Mouse (Mus musculus) neural tube, embryonic 14.5 days (tissue): ENCODE results near the gene Gpr84. TPM values are rescaled to one million over a fixed set of nuclear protein-coding genes. Genes with fewer than 3 reads are reported as not detected.
A peak's percentile ranks its signal among the peaks of the same experiment; 100 is the strongest.

Experiments
- ATAC-seq: fragments of 200-750 bp; cut with Nextera tagmentation; 2 replicates; pipeline ENCODE4 v1.8.0; 2017; ENCODE audit warnings: low read depth, mild to moderate bottlenecking, moderate TSS enrichment, moderate library complexity
- H3K27ac ChIP-seq: fragments of 300-500 bp; sonication (generic); 2 replicates; pipeline ENCODE4 v1.5.1; 2014; ENCODE audit warnings: low read depth, mild to moderate bottlenecking, control low read depth, low read length, moderate library complexity, mixed read lengths
- H3K27me3 ChIP-seq: fragments of 300-500 bp; sonication (generic); 2 replicates; pipeline ENCODE4 v1.6.1; 2014; ENCODE audit warnings: low read length; ENCODE audit not compliant: control insufficient read depth, insufficient read depth
- H3K36me3 ChIP-seq: fragments of 300-500 bp; sonication (generic); 2 replicates; pipeline ENCODE4 v1.6.1; 2014; ENCODE audit warnings: low read length, mixed read lengths; ENCODE audit not compliant: control insufficient read depth, insufficient read depth
- H3K4me1 ChIP-seq: fragments of 300-500 bp; sonication (generic); 2 replicates; pipeline ENCODE4 v1.6.1; 2014; ENCODE audit warnings: low read length; ENCODE audit not compliant: control insufficient read depth, insufficient read depth
- H3K4me2 ChIP-seq: fragments of 300-500 bp; sonication (generic); 2 replicates; pipeline ENCODE4 v1.6.1; 2014; ENCODE audit warnings: mild to moderate bottlenecking, low read depth, low read length, control low read depth
- H3K4me3 ChIP-seq: fragments of 300-500 bp; sonication (generic); 2 replicates; pipeline ENCODE4 v1.5.1; 2014; ENCODE audit warnings: low read depth, low read length, control low read depth, mixed read lengths
- H3K9ac ChIP-seq: fragments of 300-500 bp; sonication (generic); replicated peaks from 2 replicates; pipeline ENCODE4 v1.6.1; 2014; ENCODE audit warnings: low read depth, mild to moderate bottlenecking, control low read depth, low read length, mixed read lengths
- H3K9me3 ChIP-seq: fragments of 300-500 bp; sonication (generic); 2 replicates; pipeline ENCODE4 v1.6.1; 2016; ENCODE audit warnings: low read length; ENCODE audit not compliant: control insufficient read depth
- WGBS: fragments of 180-500 bp; shearing (Covaris S2); extraction: QIAGEN DNeasy Blood & Tissue Kit; methylation state at CpG from one replicate; pipeline ENCODE4 v1.1.7; 2014; 5-methylcytosine and 5-hydroxymethylcytosine counted together
- polyA plus RNA-seq: library from polyadenylated mRNA; unstranded; fragments of >200 nt; fragmentation: Nextera tagmentation; extraction: Ambion mirVana; gene quantifications from 2 replicates; pipeline ENCODE4 v1.2.1, GENCODE M21; 2014

Gpr84 gene
- polyA plus RNA-seq, 1 experiment from 2014 or later, result 0.35 TPM

GRCm38 (mm10) chr15:103339961-103340337, 29.5 kb upstream of the Gpr84 start, which contains the start of gene Zfp385a:
TSS of gene Zfp385a (minus strand) at chr15:103340093.
- peak; percentile 41 for ATAC-seq
- Histone ChIP-seq H3K4me3 (peak within 1 kb of the TSS; percentile 56), H3K4me2 (peak within 1 kb of the TSS; percentile 70), H3K4me1 (peaks cover 7% of the 10 kb centered on the region; the same call in 1 of the 2 replicates), H3K36me3 (no peaks in the 10 kb centered on the region), H3K27ac (no peak within 1 kb of the TSS), H3K27me3 (peaks cover 5% of the 10 kb centered on the region), H3K9ac (peak within 1 kb of the TSS; percentile 57), H3K9me3 (no peaks in the 10 kb centered on the region)
- 0% methylated on average over 19 of the region's 26 CpGs for WGBS

DNA sequence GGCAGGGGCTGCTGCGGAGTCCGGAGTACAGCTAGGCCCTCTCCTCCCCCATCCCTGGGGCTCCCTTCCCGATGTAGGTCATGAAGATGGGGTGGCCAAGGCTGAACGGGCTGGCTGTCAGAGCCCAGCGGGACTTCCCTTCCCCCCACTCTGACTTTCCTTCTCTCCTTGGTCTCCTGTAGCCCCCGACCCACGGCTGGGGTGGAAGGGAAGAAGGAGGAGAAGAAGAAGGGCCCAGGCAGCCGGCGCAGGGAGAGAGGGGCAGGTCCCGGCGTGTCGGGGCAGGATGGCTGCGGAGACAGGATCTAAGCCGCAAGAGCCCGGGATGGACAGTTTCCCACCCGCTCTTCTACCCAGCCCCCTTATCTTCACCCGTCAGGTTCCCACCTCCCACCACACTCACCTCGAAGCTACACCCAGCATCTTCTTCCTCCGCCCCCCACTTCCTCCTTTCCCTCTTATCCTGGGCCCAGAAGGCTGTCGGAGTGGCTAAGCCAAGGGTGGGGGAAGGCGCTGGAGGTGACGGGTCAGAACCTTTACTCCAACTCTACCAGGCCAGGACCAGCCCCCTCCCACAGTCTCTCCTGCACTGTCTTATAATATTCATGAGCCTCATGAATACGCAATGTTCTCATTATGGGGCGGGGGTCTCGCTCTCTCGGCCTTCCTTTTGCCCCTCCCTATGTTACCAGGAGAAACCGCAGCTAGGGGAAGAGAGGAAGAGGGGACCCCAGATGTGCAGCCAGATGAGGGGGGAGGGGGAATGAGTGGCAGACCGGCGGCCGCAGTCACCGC, 29.0 kb upstream of the Gpr84 start:
- peak; percentile 38 for ATAC-seq
- no peaks in the 10 kb centered on the region for H3K9me3 ChIP-seq
- H3K9ac ChIP-seq, result peak overlapping the region; percentile 57
- peaks cover 5% of the 10 kb centered on the region for H3K27me3 ChIP-seq
- no peaks in the 10 kb centered on the region for H3K36me3 ChIP-seq
- peaks cover 7% of the 10 kb centered on the region; the same call in 1 of the 2 replicates for H3K4me1 ChIP-seq
- peak overlapping the region; percentile 70 for H3K4me2 ChIP-seq
- 2% methylated on average over 25 of the region's 31 CpGs for WGBS
- H3K4me3 ChIP-seq, result peak overlapping the region; percentile 56
- no peak overlapping the region for H3K27ac ChIP-seq

DNA sequence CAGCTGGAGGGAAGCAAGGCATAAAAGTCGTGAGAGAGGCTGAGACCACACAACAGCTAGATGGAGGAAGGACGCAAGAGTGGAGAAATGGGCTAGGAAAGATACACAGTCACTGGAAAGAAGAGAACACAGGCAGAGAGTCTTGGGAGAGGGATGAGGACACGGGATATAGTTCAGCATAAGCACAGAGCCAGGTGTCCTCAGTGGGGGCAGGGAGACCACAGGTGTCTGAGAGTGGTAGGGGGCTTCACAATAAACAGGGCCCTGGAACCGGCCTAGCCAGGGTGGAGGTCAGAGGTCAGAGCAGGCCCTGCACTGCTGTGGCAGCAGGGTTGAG, 28.4 kb upstream of the Gpr84 start:
- H3K9me3 ChIP-seq, result no peaks in the 10 kb centered on the region
- H3K27ac ChIP-seq, result no peak overlapping the region
- peak overlapping the region; percentile 70 for H3K4me2 ChIP-seq
- no peak; the same call in 1 of the 2 replicates for ATAC-seq
- H3K9ac ChIP-seq, result peak overlapping the region; percentile 57; the same call in 1 of the 2 replicates
- H3K4me3 ChIP-seq, result peak overlapping the region; percentile 56; the same call in 1 of the 2 replicates
- H3K27me3 ChIP-seq, result peaks cover 5% of the 10 kb centered on the region
- peaks cover 10% of the 10 kb centered on the region; the same call in 1 of the 2 replicates for H3K4me1 ChIP-seq
- WGBS, result 42% methylated on average over 4 of the region's 4 CpGs
- H3K36me3 ChIP-seq, result no peaks in the 10 kb centered on the region

- no peaks in the 10 kb centered on the region for H3K9me3 ChIP-seq
These were observed 26.7 kb upstream of the Gpr84 start for GRCm38 (mm10) chr15:103336996-103337667.

DNA sequence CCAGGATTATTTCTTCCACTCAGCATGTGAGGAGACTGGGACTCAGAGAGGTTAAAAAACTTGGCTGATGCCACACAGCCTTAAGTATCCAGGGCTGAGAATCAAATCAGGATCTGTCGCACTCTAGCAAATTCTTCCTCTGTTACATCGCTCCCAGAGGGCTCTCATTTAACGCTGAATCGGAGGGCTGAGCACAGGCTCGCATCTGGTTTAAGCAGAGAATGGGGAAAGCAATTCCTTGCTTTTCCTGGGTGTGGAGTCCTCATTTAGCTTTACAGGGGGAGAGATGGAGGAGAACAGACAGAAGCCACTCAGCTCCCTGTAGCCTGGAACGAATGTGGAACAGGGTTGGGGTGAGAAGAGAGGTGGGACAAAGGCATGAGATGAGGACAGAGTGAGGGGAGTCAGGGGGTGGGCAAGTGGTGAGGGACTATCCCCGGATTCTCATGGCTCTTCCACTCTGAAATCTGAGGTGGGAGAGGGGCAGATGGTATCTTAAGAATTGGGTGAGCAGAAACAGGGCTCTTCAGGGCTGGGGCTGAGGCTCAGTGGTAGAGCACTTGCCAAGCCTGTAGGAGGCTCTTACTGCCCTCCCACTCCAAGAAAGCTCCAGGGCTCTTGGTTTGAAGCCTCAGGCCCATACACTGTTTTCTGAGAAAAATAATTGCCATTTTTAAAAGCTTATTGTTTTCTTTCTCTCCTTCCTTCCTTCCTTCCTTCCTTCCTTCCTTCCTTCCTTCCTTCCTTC, 25.2 kb upstream of the Gpr84 start:
- Histone ChIP-seq H3K27ac (no peak overlapping the region), H3K9me3 (no peaks in the 10 kb centered on the region), H3K4me1 (peaks cover 10% of the 10 kb centered on the region; the same call in 1 of the 2 replicates), H3K27me3 (peaks cover 5% of the 10 kb centered on the region), H3K4me3 (no peak overlapping the region), H3K36me3 (no peaks in the 10 kb centered on the region), H3K9ac (no peak overlapping the region), H3K4me2 (no peak overlapping the region)
- no peak for ATAC-seq
- WGBS, result 20% methylated on average over 7 of the region's 7 CpGs

More at GRCm38 (mm10) chr15:103336996-103337667, 26.7 kb upstream of the Gpr84 start:
- Histone ChIP-seq H3K4me3 (no peak overlapping the region), H3K27me3 (peaks cover 5% of the 10 kb centered on the region), H3K36me3 (no peaks in the 10 kb centered on the region), H3K4me1 (peaks cover 10% of the 10 kb centered on the region; the same call in 1 of the 2 replicates), H3K4me2 (no peak overlapping the region), H3K9ac (no peak overlapping the region), H3K27ac (no peak overlapping the region)
- 16% methylated on average over 11 of the region's 11 CpGs for WGBS
- no peak for ATAC-seq

- no peak for ATAC-seq
- Histone ChIP-seq H3K27ac (no peak overlapping the region), H3K4me2 (no peak overlapping the region), H3K4me3 (no peak overlapping the region), H3K27me3 (peaks cover 5% of the 10 kb centered on the region), H3K4me1 (peaks cover 3% of the 10 kb centered on the region; the same call in 1 of the 2 replicates), H3K9me3 (no peaks in the 10 kb centered on the region), H3K9ac (0 out of 2 replicates have a peak overlapping the region, but pooled peaks have one; percentile 11), H3K36me3 (no peaks in the 10 kb centered on the region)
- WGBS, result 57% methylated on average over 3 of the region's 3 CpGs
These were observed 24.6 kb upstream of the Gpr84 start for GRCm38 (mm10) chr15:103335040-103335439.

DNA sequence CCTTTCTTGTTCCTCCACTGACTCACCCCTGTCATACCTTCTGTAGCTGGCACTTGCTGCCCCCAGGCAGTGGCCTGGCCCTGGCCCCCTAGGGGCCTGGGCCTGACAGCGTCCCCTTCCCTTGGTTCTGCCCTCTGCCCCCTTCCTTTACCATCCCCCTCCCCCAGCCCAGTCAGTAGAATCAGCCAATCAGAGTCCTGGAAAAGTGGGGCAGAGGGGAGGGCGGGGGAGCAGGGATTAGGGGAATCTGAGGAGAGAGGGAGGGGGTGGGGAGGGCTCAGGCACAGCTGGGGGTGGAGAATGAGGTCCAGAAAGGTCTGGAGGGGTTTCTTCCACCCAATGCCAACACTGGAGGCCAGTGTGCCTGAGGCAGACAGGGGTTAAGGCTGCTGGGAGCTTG, 23.8 kb upstream of the Gpr84 start:
- no peaks in the 10 kb centered on the region for H3K9me3 ChIP-seq
- H3K36me3 ChIP-seq, result no peaks in the 10 kb centered on the region
- no peak overlapping the region for H3K9ac ChIP-seq
- no peak overlapping the region for H3K27ac ChIP-seq
- ATAC-seq, result no peak
- peaks cover 3% of the 10 kb centered on the region; the same call in 1 of the 2 replicates for H3K27me3 ChIP-seq
- H3K4me1 ChIP-seq, result 0 out of 2 replicates have a peak, but pooled peaks cover 3% of the 10 kb centered on the region
- no peak overlapping the region for H3K4me2 ChIP-seq
- H3K4me3 ChIP-seq, result no peak overlapping the region
- WGBS, result 8% methylated on average over 2 of the region's 2 CpGs

GRCm38 (mm10) chr15:103333738-103334137, 23.3 kb upstream of the Gpr84 start:
- H3K27ac ChIP-seq, result no peak overlapping the region
- 65% methylated on average over 5 of the region's 5 CpGs for WGBS
- H3K4me2 ChIP-seq, result no peak overlapping the region
- H3K9ac ChIP-seq, result no peak overlapping the region
- H3K4me1 ChIP-seq, result 0 out of 2 replicates have a peak, but pooled peaks cover 3% of the 10 kb centered on the region
- no peaks in the 10 kb centered on the region for H3K27me3 ChIP-seq
- no peak for ATAC-seq
- H3K4me3 ChIP-seq, result no peak overlapping the region
- no peaks in the 10 kb centered on the region for H3K9me3 ChIP-seq
- no peaks in the 10 kb centered on the region for H3K36me3 ChIP-seq
